Mouse (Mus musculus) urinary bladder, postnatal 4 days (tissue): ENCODE measurements around the gene Clk1.

ENCODE experiments used
- DNase-seq, 2 experiments: peaks; one replicate each; pipeline ENCODE4 v3.0.0; 2021 to 2022; ENCODE audit warnings: low spot score in 2 of 2

Gene Clk1

DNA sequence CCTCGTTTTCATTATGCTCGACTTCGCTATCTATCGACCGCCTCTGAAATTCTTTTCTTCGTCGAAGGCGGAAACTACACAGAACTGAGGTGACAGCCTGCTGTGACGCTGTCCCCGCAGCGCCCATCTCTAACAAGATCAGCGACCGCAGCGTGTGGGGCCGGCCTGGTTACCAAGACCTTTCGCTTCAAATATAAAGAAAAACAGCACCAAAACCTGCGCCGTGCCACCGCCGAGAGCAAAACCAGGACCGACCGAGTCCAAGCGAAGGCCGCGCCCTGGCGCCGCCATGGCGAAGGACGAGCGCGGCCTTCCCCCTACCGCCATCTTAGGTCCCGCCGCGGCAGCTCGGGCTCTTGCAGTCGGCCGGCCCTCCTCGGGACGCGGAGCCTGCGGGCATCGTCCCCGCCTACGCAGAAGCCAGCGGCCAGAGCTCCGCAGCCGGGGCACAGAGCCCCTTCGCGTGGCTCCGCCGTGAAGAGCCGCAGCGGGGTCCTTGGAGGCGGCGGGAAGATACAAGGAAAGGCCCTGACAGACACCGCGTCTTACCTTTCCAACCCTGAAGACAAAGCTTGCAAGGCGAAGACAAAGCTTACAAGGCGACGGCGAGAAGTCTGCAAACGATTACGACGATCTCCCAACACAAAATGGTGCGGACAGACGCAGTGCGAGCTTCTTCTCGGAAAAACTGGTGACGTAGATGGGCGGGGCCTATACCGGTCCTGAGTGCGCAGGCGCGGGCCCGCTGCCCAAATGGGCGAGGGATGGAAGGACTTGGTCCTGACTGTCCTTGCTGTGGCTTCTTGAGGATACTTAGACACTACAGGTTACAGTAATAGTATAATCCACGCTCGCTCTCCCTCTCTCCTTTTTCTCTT, at the start of gene Clk1:
TSS of gene Clk1 (minus strand) at position 696 of the 878 bp plus-strand sequence.
- DNase-seq: peak; percentile 96 to 98

DNA sequence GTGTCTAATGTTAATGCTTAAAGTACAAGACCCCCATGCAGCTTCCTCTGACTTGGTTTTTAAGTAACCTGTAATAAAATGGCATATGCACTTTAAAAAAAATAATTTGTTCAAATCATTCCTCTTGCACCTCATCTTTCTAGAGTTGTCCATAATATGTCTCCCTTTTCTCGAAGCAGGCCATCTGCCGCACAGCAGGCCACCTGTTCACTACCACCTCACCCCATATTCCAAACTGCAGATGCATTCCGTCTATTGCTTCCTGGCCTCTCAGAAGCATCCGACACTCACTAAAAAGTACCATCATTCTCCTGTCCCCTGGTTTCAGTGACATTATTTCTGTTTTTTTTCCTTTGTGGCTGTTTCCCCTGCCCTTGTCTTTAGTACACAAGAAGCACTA, 41.7 kb upstream of the Clk1 start:
- DNase-seq: no peak

DNA sequence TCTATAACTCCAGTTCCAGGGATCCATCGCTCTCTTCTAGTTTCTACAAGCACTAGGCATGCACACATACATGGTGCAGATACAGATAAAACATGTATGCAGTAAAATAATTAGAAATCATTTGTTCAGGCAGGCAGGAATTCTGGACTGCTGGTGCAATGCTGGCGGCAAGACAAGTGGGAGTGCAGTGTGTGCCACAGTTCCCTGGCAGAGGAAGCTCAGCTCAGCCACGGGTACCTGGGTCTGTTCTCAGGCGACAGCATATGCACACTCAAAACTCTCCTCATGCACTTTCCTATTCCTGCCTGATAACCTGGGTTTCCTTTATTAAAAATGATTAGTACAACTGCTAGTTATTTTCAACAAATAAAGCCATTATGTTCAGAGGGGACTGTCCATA, 41.2 kb upstream of the Clk1 start:
- no peak for DNase-seq

DNA sequence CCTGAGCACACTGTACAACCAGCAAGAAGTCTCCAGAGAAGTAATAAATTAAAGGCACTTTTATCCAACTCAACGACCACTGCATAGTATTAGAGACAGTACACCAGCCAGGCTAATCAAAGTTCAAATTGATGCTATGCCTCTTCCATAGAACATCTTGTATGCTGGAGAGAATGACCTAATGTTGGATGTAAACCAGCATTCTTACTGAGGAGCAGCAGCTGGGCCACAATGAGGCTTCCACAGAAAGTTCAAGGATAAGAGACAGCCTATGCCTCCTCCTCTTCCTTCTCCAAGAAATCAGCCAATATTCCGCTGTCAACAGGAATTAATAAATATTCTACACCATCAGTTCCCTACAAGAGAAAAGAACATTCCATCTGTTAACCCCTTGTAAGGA, 40.1 kb upstream of the Clk1 start:
- DNase-seq: no peak

DNA sequence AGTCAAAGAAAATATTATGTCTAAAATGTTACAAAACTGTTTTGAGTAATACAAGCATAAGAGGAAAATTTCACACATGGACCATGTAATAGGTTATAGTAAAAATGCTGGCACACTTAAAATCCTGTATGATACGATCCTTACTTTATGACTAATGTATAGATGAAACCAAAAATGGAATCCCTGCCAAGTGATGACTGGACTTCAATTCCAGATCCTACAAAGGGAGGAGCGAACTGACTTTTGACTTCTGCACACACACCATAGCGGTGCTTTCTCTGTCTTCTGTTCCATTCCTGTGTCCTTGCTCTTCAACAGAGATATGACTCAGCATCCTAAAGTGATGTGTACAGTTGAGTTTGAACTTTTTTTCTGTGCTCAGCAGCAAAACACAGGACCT, 36.7 kb upstream of the Clk1 start:
- DNase-seq: no peak

DNA sequence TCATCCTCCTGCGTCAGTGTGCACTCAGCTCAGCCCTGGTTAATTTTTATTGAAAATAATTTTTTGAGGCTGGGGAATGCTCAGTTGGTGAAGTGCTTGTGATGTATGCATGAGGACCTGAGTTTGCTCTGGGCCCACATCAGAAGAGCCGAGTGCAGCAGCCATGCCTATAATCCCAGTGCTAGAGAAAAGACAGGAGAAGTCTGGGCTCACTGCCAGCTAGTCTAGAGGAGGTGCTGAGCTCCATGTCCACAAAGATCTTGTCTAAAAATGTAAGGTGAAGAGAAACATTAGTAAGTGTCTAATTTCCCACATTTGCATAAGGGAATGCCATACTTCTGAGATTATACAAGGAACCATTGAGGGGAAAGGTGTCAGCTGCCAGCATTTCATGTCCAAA, 35.0 kb upstream of the Clk1 start:
- no peak for DNase-seq

DNA sequence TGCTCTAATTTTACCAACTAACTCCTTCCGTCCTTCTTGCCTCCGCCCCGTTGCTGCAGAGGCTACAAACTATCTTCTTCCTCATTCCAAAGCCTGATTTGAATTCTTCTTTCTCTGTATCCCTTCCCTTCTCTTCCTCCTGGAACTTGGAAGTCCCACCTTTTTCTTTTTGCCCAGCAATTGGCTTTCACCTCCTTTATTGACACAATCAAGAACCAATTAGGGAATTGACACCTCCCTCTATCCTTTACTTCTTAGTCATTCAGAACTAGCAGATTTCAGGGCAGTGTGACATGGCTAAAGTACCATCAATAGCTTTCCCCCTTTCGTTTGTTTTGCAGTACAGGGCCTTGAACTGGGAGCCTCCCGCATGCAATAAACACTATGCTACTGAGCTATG, 34.3 kb upstream of the Clk1 start:
- DNase-seq: no peak

DNA sequence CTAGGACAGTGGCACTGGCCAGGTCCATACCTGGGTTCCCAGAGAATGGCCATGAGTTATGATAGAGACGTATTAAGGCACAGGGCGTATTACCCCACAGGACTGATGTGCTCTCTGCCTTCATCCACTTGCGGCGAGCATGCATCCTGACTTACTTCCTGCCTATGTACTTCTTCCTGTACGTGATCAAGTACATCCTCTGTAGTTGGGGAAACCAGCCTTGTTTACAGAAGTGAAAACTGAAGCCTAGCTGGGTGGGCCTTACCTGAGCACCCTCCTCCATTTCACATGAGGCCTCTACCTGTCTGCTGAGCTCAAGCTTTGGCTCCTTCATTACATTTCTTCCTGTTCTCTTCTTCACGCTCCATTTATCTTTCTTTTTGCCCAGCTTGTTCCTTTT, 30.4 kb upstream of the Clk1 start:
- no peak for DNase-seq

DNA sequence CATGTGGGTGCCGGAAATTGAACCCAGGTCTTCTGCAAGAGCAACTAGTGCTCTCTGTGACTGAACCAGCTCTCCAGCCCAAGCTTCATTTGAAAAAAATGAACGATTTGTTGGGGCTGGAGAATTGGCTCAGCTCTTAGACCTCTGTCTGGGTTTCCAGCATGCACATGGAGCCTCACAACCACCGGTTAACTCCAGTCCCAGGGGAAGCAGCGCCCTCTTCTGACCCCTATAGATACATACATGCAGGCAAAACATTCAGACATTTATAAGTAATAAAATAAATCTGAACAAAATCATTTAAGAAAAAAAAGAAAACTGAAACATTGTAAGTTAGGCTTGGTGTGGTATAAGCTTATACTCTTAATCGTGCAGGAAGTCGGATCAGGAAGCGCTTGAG, 24.5 kb upstream of the Clk1 start:
- no peak for DNase-seq

DNA sequence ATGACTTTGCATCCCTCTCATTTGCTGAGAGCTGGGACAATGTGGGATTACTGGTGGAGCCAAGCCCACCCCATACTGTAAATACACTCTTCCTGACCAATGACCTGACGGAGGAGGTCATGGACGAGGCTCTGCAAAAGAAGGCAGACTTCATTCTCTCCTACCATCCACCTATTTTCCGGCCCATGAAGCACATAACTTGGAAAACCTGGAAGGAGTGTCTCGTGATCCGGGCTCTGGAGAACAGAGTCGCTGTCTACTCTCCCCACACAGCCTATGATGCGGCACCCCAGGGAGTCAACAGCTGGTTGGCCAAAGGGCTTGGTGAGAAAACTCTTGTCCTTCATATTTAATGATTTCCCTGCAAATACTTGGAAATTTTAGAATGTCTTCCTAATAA, 23.9 kb upstream of the Clk1 start:
- no peak for DNase-seq

DNA sequence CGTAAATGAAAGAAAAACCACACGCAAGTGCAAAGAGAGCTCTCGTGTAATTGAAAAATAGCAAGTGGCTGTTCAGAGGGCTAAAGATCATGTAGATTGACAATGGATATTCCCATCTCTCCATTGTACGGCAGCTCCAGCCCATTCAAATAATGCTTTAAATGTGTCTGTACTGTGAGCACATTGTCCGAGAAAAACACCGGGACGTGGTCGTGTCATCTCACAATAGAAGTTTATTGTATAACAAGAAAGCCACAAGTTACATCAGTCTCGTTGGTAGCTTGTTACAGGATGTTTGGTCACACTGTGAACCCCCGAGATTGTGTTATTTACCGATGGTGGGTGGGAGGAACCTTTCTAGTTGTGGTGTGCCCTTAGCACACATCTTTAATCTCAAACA, 22.0 kb upstream of the Clk1 start:
- no peak for DNase-seq

DNA sequence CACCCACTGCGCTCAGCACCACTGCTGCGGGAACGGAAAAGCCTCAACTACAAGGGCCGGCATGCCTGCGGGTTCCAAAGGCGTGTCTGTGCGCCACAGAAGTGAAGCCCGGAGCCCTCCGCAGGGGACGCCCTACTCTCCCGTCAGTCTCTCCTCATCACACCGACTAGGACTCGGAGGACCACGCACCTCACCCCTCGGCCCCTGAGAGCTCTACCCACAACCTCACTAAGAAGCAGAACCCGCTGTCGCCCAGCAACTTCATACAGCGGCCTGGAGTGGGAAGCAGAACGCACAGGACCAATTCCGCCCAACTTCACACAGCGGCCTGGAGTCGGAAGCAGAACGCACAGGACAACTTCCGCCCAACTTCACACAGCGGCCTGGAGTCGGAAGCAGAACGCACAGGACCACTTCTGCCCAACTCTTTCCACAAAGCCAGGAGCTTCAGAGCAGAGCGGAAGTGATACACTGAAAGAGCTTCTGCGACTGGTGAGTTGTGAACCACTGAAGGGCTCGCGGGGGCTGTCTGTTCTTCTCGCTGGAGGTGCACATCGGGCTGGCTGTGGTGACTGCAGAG, 21.4 kb upstream of the Clk1 start, which contains the start of the genes Nif3l1 and Ppil3:
TSS of gene Nif3l1 (plus strand) at position 9 of the 580 bp plus-strand sequence.
TSS of gene Ppil3 (minus strand) at position 344 of the 580 bp plus-strand sequence.
- peak; percentile 84 to 85 for DNase-seq

DNA sequence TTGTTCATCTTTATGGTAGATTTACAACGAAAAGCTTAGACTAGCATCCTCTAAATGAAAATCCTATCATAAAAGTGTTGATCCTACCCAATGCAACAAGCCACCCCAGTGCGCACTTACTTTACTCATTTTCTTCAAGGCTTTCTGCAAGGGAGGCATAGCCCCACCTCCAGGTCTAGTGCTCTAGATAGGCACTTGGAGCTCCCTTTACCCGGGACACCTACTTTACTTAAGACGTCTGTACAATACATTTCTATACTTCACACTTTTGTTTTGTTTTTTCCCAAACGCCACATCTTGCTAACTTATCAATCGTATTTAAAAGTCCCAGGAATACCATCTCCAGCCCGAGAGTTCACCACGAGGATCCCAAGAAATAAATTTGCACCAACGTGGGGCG, 20.8 kb upstream of the Clk1 start:
- no peak for DNase-seq

DNA sequence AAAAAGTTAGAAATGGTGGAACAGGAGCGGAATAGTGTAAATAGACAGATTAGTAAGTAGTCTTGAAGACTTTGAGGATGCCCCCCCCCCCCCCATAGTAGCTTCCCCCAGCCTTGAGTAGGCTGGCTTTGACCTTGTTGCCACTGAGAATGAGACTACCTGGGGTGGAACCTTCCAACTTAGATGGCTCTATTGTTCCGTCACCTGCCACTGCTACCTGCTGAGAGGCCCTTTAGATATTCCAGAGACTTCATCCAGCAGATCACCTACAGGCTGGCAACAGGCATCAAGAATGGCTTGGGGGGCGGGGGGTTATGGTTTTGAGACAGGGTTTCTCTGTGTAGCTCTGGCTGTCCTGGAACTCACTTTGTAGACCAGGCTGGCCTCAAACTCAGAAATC, 685 bp upstream of the Clk1 start:
- DNase-seq: no peak

DNA sequence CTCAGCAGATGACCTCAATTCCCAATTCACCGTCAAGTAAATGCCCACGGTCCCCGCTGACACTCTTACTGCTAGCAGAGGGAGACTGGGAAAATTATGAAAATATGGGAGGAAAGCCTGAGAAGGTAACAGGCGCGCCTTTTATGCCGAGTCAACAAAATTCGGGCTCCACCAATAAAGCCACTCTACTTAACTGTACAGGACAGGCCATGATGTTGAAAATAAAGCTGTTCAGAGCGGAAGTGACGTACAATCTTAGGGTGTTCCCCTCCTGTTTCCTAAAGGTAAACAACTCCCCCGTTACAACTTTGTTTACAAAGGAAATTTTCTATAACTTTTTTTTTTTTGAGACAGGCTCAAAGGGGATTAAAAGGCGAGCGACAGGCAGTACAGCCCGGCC, 987 bp downstream of the Clk1 start:
- no peak for DNase-seq

DNA sequence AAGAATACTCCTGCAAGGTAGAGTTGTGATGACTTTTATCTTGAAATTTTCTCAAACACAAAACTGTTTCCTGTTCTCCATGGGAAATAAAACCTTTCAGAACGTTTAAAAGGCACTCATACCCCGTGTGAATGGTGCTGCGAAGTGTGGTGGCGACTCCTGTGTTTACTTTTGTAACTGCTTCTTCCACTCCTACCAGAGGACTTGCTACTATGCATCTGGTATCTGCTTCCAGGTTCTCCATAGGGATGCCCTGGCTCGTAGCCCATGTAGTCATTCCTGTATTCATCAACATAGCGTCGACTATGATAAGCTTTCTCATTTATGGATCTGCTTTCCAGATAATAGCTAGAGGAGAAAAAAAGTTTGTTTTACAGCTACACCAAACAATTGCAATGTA, 2.9 kb downstream of the Clk1 start:
- DNase-seq: no peak

DNA sequence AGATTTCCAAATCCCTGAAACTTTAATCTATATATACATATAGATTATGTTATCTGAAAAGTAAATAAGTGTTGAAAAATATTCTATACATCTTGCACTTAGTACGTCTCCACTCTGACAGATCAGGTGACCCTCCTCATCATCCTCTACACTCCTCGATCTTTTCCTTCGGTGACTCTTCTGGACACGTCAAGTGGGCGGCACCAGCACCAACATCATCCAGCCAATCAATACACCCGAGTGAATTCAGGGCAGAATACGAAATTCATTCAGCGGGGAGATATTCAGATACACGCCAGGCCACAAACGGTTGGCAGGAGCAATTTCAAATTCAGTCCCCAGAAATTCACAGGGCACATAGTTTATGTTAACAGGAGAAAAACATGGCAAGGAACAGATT, 3.8 kb downstream of the Clk1 start:
- DNase-seq: no peak

DNA sequence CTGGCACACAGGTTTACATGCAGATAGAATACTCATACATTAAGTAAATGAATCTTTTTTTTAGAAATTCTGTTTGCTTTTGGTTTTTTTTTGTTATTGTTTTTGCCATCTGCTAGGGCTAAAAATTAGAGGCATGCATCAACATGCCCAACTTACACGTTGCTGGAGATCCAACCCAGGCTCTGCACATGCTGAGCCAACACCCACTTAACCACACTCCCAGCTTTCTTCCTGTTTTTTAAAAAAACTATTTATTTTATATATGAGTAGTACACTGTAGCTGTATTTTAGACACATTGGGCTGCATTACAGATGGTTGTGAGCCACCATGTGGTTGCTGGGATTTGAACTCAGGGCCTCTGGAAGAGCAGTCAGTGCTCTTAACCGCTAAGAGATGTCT, 7.8 kb downstream of the Clk1 start:
- no peak for DNase-seq

DNA sequence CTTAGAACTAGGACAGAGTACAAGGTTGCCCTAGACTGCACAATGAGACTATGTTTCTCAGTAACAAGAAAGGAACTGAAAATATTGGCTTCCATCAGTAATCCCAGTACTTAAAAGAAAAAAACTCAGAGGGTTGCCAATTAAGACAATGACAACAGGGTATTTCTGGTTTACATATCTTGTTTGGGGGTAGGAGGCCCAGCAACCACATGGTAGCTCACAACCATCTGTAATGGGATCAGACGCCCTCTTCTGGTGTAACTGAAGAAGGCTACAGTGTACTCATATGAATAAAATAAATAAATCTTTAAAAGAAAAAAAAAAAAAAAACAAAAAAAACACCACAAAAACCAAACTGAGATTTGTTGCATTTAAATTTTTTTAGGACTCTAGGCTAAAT, 8.4 kb downstream of the Clk1 start:
- DNase-seq: no peak

DNA sequence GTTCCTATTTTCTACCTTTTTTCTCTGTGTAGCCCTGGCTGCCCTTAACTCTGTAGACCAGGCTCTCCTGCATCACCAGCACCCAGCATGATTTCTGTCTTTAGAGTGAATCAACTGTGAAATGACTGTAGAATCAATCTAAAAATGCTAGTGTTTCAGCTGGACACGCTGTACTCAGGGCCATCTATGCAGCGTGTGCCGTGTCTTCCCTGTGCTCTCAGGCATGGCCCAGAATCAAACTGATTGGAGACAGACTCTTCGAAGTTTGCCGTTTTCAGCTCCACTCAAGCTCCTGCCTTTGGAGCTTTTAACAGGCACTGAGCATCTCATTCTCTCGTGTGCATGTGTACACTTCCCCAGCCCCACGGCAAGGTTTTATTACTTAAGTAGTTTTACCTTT, 13.1 kb downstream of the Clk1 start:
- no peak for DNase-seq

DNA sequence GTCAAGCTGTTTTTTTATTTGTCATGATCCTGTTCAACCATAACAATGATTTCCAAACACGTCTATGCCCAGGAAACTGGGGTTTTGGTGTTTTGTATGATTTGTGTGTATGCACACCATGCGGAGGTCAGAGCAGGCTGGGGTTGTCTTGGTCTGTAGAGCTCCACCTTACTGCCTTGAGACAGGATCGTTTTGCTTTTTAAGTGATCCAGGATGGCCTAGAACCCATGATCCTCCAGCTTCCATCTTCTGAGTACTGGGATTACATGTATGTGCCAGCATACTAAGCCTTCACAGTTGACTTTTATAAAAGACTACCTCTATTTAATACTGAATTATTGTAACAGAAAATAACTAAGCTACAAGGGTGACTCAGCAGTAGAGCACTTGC, 13.7 kb downstream of the Clk1 start:
- DNase-seq: no peak

DNA sequence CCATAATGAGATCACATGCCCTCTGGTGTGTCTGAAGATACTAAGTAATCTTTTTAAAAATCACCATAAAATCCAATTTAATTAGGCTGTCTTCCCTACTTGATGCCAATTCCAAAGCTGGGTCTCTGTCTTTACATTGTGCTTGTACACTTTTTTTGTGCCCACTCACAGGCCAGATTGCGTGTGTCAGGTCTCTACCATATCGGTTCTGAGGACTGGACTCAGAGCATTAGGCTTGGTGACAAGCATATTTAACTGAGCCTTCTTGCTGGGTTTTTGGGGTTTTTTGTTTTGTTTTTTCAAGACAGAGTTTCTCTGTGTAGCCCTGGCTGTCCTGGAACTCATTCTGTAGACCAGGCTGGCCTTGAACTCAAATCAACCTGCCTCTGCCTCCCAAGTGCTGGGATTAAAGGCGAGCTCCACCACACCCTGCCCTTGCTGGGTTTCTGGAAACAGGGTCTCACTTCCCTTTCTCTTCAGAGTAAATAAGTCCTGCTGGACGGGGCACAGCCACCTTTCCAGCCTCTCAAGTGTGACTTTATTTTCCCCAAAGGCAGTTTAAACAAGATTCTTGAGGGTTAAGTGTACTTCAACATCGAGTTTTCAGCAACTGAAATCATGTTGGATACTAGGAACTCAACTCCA, 14.2 kb downstream of the Clk1 start:
- no peak for DNase-seq

DNA sequence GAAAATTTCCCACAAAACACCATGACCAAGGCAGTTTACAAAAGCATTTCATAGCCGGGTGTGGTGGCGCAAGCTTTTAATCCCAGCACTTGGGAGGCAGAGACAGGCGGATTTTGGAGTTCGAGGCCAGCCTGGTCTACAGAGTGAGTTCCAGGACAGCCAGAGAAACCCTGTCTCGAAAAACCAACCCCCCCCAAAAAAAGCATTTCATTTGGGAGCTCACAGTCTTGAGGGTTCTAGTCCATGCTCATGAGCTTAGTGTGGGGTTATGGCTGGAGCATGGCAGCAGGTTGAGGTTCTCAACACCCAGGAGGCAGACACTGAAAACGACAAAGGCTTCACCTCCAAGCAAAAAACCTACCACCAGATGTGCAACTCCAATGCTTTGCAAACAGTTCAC, 15.7 kb downstream of the Clk1 start:
- DNase-seq: no peak
